Mouse (Mus musculus) CH12.LX (cell line): Measurements from ENCODE around the gene Nfix.

Source experiments
- CTCF ChIP-seq, 2 experiments: IDR thresholded peaks in 1 of 2; conservative IDR thresholded peaks in 1 of 2; 2 replicates each; pipeline ENCODE4 v1.5.1; 2011 to 2012; ENCODE audit warnings: low read depth in 2 of 2, low read length in 2 of 2, improper control_type of control experiment in 1 of 2, inconsistent platforms in 1 of 2, mild to moderate bottlenecking in 1 of 2, moderate library complexity in 1 of 2
- E2F4 ChIP-seq: IDR thresholded peaks from 2 replicates; pipeline ENCODE4 v1.6.1; 2011; ENCODE audit warnings: low read depth, low read length, improper control_type of control experiment; ENCODE audit not compliant: insufficient replicate concordance
- EP300 ChIP-seq: IDR thresholded peaks from 2 replicates; pipeline ENCODE4 v1.6.1; 2011; ENCODE audit warnings: low read length, improper control_type of control experiment
- POLR2AphosphoS2 ChIP-seq: IDR thresholded peaks from 2 replicates; pipeline ENCODE4 v1.6.1; 2011; ENCODE audit warnings: low read depth, low read length, improper control_type of control experiment
- RAD21 ChIP-seq: IDR thresholded peaks from 2 replicates; pipeline ENCODE4 v1.6.1; 2011; ENCODE audit warnings: low read depth, mild to moderate bottlenecking, low read length, improper control_type of control experiment, moderate library complexity
- RCOR1 ChIP-seq: conservative IDR thresholded peaks from 2 replicates; pipeline ENCODE4 v1.6.1; 2012; ENCODE audit warnings: low read depth, mild to moderate bottlenecking, inconsistent platforms, low read length, improper control_type of control experiment
- TCF12 ChIP-seq: IDR thresholded peaks from 2 replicates; pipeline ENCODE4 v1.6.1; 2014; ENCODE audit warnings: low read depth, mild to moderate bottlenecking, inconsistent platforms, low read length, improper control_type of control experiment

GRCm38 (mm10) chr8:84831490-84831889 is 31.3 kb upstream of the Nfix start, which contains the start of gene Gadd45gip1:
- no peak for TF ChIP-seq POLR2AphosphoS2
- peak in 1 of 2 experiments; percentile 65; a peak in 2 of 4 replicates for TF ChIP-seq CTCF (conservative IDR thresholded peaks at IDR 0.05 in 1 of 2, IDR thresholded peaks at IDR 0.05 in 1 of 2; ENCODE audit: low read depth in 2 of 2, low read length in 2 of 2)
- no peak for TF ChIP-seq RCOR1
- TF ChIP-seq TCF12: 0 out of 2 replicates have a peak, but pooled peaks have one; percentile 15
- no peak for TF ChIP-seq RAD21
- no peak for TF ChIP-seq EP300
- no peak for TF ChIP-seq E2F4
